In the genomic region with DNA sequence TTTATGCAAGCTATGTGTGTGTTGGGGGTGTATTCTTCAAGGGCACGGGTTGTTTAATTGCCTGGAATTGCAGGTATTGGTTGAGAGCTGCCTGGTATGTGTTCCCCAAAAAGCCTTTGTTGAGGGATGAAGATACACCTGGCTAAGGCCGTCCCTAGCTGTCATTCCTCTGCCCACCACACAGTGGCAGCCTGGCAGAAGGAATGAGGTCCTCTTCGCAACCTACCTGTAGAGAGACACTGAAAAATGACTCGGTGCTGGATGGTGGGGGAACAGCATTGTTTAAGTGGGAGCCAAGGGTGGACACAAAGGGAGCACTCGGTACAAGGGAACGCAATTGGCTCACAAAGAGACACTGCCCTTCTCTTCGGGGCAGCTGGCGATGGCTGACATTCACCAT, we compare ENCODE assay signal across 8 mouse cellular contexts. TPM values are rescaled to one million over a fixed set of nuclear protein-coding genes. Genes with fewer than 3 reads are reported as not detected.
A peak's percentile ranks its signal among the peaks of the same experiment; 100 is the strongest.
DNase-seq lines count a peak whose midpoint lies in the region; ATAC-seq and TF ChIP-seq lines count a peak whose summit lies in the region.

No protein-coding gene starts in this region.

- H3K79me2 ChIP-seq in heart, adult 2 months (replicated peaks; ENCODE audit: control insufficient read depth, insufficient read depth, low read length) = no peaks in the 10 kb centered on the region

- no peaks in the 10 kb centered on the region for H3K36me3 ChIP-seq in heart, adult 2 months (ENCODE audit: control insufficient read depth, insufficient read depth, low read length)
- no peaks in the 10 kb centered on the region for H3K36me3 ChIP-seq in spleen, adult 2 months (ENCODE audit: control insufficient read depth, insufficient read depth, low read length)
- H3K36me3 ChIP-seq in kidney, embryonic 16.5 days (ENCODE audit: insufficient read depth, low read length) = no peaks in the 10 kb centered on the region

- no peak overlapping the region for H3K4me2 ChIP-seq in kidney, embryonic 16.5 days (replicated peaks; ENCODE audit: low read depth, low read length)

- TF ChIP-seq EP300 in heart, adult 2 months (IDR thresholded peaks at IDR 0.05; ENCODE audit: insufficient read depth, low read depth, low read length) = peak; percentile 57; the same call in 1 of the 2 replicates

- DNase-seq in heart, adult 2 months = peak; percentile 18 to 53
- DNase-seq in heart, postnatal 25 days (ENCODE audit: low spot score) = no peak
- DNase-seq in spleen, adult 2 months (ENCODE audit: low read depth in 1 of 2, low spot score in 2 of 2) = no peak
- no peak for DNase-seq in spleen, adult 18-20 months

- H3K9me3 ChIP-seq in kidney, embryonic 16.5 days (ENCODE audit: low read length) = no peaks in the 10 kb centered on the region; the same call in 1 of the 2 replicates

- no peak for TF ChIP-seq POLR2A in heart, adult 2 months (IDR thresholded peaks at IDR 0.05; ENCODE audit: insufficient read depth, low read depth, low read length)
- TF ChIP-seq POLR2A in spleen, adult 2 months (IDR thresholded peaks at IDR 0.05; ENCODE audit: low read depth, low read length) = no peak
- no peak for TF ChIP-seq POLR2A in cortical plate, adult 2 months (IDR thresholded peaks at IDR 0.05; ENCODE audit: extremely low read depth, insufficient read depth, low read length)
- TF ChIP-seq POLR2A in olfactory bulb, adult 2 months (IDR thresholded peaks at IDR 0.05; ENCODE audit: insufficient read depth, low read depth, low read length) = no peak

- H3K4me1 ChIP-seq in heart, adult 2 months (ENCODE audit: control insufficient read depth, insufficient read depth, low read length) = no peaks in the 10 kb centered on the region
- H3K4me1 ChIP-seq in spleen, adult 2 months (ENCODE audit: control insufficient read depth, insufficient read depth, insufficient read length) = no peaks in the 10 kb centered on the region
- no peaks in the 10 kb centered on the region for H3K4me1 ChIP-seq in cortical plate, adult 2 months (ENCODE audit: control insufficient read depth, insufficient read depth, low read length)
- H3K4me1 ChIP-seq in kidney, embryonic 16.5 days (ENCODE audit: insufficient read depth, low read length) = peaks cover 2% of the 10 kb centered on the region; the same call in 1 of the 2 replicates
- 0 out of 2 replicates have a peak, but pooled peaks cover 2% of the 10 kb centered on the region for H3K4me1 ChIP-seq in olfactory bulb, adult 2 months (ENCODE audit: control insufficient read depth, insufficient read depth, low read length)

- intact Hi-C loops in heart, adult 2 months (cut with DNase I) = loop anchor here (1.0 kb wide), 1 partner anchor 31 kb away; no protein-coding TSS in a partner anchor
- intact Hi-C loops in heart, postnatal 25 days (cut with DNase I) = loop anchor here (1.0 to 5.0 kb wide), 2 partner anchors 31 to 234 kb away; no protein-coding TSS in a partner anchor

- peak; percentile 89 for TF ChIP-seq CTCF in heart, adult 2 months (IDR thresholded peaks at IDR 0.05)
- peak; percentile 11; the same call in 1 of the 2 replicates for TF ChIP-seq CTCF in spleen, adult 2 months (IDR thresholded peaks at IDR 0.05; ENCODE audit: extremely low read depth, insufficient read depth, insufficient read length, insufficient replicate concordance)
- TF ChIP-seq CTCF in cortical plate, adult 2 months (IDR thresholded peaks at IDR 0.05; ENCODE audit: extremely low read depth, insufficient read depth, low read length) = peak; percentile 92
- TF ChIP-seq CTCF in olfactory bulb, adult 2 months (IDR thresholded peaks at IDR 0.05; ENCODE audit: insufficient read depth, low read depth, low read length) = peak; percentile 25; the same call in 1 of the 2 replicates

- H3K9ac ChIP-seq in heart, adult 2 months (ENCODE audit: low read depth, low read length) = no peak overlapping the region
- H3K9ac ChIP-seq in kidney, embryonic 16.5 days (replicated peaks; ENCODE audit: low read length) = no peak overlapping the region

- H3K27ac ChIP-seq in heart, adult 2 months = no peak overlapping the region
- H3K27ac ChIP-seq in spleen, adult 2 months (ENCODE audit: insufficient read depth, low read length) = no peak overlapping the region
- H3K27ac ChIP-seq in cortical plate, adult 2 months (ENCODE audit: insufficient read depth, low read length) = no peak overlapping the region
- no peak overlapping the region for H3K27ac ChIP-seq in kidney, embryonic 16.5 days (ENCODE audit: low read length)
- no peak overlapping the region for H3K27ac ChIP-seq in olfactory bulb, adult 2 months (ENCODE audit: insufficient read depth, low read depth, low read length)

- no peak overlapping the region for H3K4me3 ChIP-seq in heart, adult 2 months
- H3K4me3 ChIP-seq in spleen, adult 2 months (ENCODE audit: extremely low read depth, insufficient read depth, insufficient read length) = no peak overlapping the region
- no peak overlapping the region for H3K4me3 ChIP-seq in cortical plate, adult 2 months (ENCODE audit: insufficient read depth, low read length)
- H3K4me3 ChIP-seq in kidney, embryonic 16.5 days (ENCODE audit: low read length) = no peak overlapping the region
- H3K4me3 ChIP-seq in olfactory bulb, adult 2 months (ENCODE audit: insufficient read depth, low read depth, low read length) = no peak overlapping the region

- 33% methylated on average over 8 of the region's 8 CpGs for WGBS in heart, adult 2 months
- WGBS in spleen, adult 2 months = 40% methylated on average over 8 of the region's 8 CpGs
- WGBS in kidney, embryonic 16.5 days = 28% methylated on average over 8 of the region's 8 CpGs
- WGBS in olfactory bulb, adult 2 months = 59% methylated on average over 8 of the region's 8 CpGs

- 0 out of 2 replicates have a peak, but pooled peaks have one; percentile 23 for ATAC-seq in kidney, embryonic 16.5 days (ENCODE audit: low FRiP score, low TSS enrichment)
- no peak for ATAC-seq in monocyte, adult 5-6 weeks (replicated peaks; ENCODE audit: insufficient number of reproducible peaks, low FRiP score, low TSS enrichment, poor library complexity, severe bottlenecking)

- no peaks in the 10 kb centered on the region for H3K27me3 ChIP-seq in heart, adult 2 months (ENCODE audit: control insufficient read depth, insufficient read depth, low read length)
- no peaks in the 10 kb centered on the region for H3K27me3 ChIP-seq in spleen, adult 2 months (ENCODE audit: control insufficient read depth, insufficient read depth, low read length)
- H3K27me3 ChIP-seq in kidney, embryonic 16.5 days (ENCODE audit: insufficient read depth, low read length) = no peaks in the 10 kb centered on the region

RNA-seq across cellular contexts. Expression of a gene that starts 29.2 kb away (rescaled TPM):
- total RNA-seq in heart, adult 2 months (2021) = 1 to 10 TPM; 5.5 to 6.0 TPM
- polyA plus RNA-seq in heart, adult 2 months (2012; rRNA removed) = 9.9 and 13.1 TPM in 2 replicates
- 1 to 10 TPM; 7.3 to 8.6 TPM for total RNA-seq in heart, postnatal 25 days (2021)
- 21.0 and 22.2 TPM in 2 replicates for polyA plus RNA-seq in spleen, adult 2 months (2012; rRNA removed)
- 8.4 and 9.7 TPM in 2 replicates for polyA plus RNA-seq in cortical plate, adult 2 months (2012; rRNA removed)
- 41.6 and 42.7 TPM in 2 replicates for polyA plus RNA-seq in kidney, embryonic 16.5 days (2015; fragmentation: Nextera tagmentation; extraction: Ambion mirVana)
- not detected in 2 replicates for polyA plus RNA-seq in olfactory bulb, adult 2 months (2012; ENCODE audit: insufficient read depth, insufficient read length, low replicate concordance, missing spikeins)
- total RNA-seq in monocyte, adult 5-6 weeks (2017) = 57.2 to 77.8 TPM (median 58.7 TPM) in 3 replicates

Comparison
In these comparisons a context has a peak if more than half of its experiments do, and no peak if none do; other contexts are left out.
1. DNase-seq: peak in heart, adult 2 months (2 of 2); none in heart, postnatal 25 days (single experiment), spleen, adult 2 months (0 of 2) and spleen, adult 18-20 months (0 of 2).
2. CTCF ChIP-seq: peak in every context shown above with its lines; median percentile 92 in cortical plate, adult 2 months; 89 in heart, adult 2 months; 25 in olfactory bulb, adult 2 months; 11 in spleen, adult 2 months.